In the genomic region with DNA sequence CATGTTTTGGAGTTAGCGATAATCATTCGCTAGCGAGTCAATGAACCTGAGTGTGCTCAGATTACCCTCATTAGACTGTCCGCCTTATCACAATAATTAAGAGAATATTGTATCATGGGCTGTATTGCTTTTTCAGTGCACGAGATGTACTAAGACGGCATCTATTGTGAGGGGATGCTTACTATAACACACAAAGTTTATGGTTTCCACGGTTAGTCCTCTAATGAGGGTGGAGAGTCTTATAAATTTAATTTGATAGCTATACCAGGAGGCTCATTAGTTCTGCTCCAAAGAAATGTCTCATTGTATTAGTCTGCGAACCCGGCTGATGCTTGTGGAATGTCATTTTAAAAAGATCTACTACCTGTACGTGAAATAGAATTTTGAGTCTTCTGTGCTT, we compare ENCODE assay signal across 24 mouse cellular contexts.
"Had no signal": no experiment of that assay in that cellular context is flagged by ENCODE, and none has a peak within 500 bp of the region (broad histone marks: within the 10 kb centered on the region; RNA-seq: fewer than 3 reads in every experiment).

No protein-coding gene starts in this region.

- H3K27ac ChIP-seq: gastrocnemius, adult 2 months; heart, embryonic 10.5 days; hindbrain, embryonic 10.5 days; hindbrain, embryonic 14.5 days; intestine, embryonic 15.5 days; layer of hippocampus, adult 2 months; limb, embryonic 13.5 days; limb, embryonic 15.5 days; liver, embryonic 12.5 days had no signal

- H3K4me2 ChIP-seq: heart, embryonic 12.5 days; hindbrain, embryonic 14.5 days; intestine, embryonic 15.5 days; limb, embryonic 13.5 days; limb, embryonic 15.5 days; liver, embryonic 12.5 days had no signal

- H3K4me3 ChIP-seq: gastrocnemius, adult 2 months; heart, embryonic 10.5 days; heart, embryonic 12.5 days; hindbrain, embryonic 10.5 days; intestine, embryonic 15.5 days; layer of hippocampus, adult 2 months; limb, embryonic 13.5 days; limb, embryonic 15.5 days; liver, embryonic 12.5 days had no signal

- H3K36me3 ChIP-seq: heart, embryonic 10.5 days; heart, embryonic 12.5 days; hindbrain, embryonic 10.5 days; intestine, embryonic 15.5 days; limb, embryonic 13.5 days; limb, embryonic 15.5 days; liver, embryonic 12.5 days had no signal

- H3K9me3 ChIP-seq: heart, embryonic 10.5 days; heart, embryonic 12.5 days; hindbrain, embryonic 10.5 days; intestine, embryonic 15.5 days; limb, embryonic 13.5 days; limb, embryonic 15.5 days; liver, embryonic 12.5 days had no signal

- H3K4me1 ChIP-seq: heart, embryonic 10.5 days; heart, embryonic 12.5 days; intestine, embryonic 15.5 days; limb, embryonic 13.5 days; limb, embryonic 15.5 days; liver, embryonic 12.5 days had no signal

- DNase-seq: gastrocnemius, adult 2 months; gastrocnemius, postnatal 10 days; gastrocnemius, postnatal 25 days; heart, adult 18-20 months; heart, postnatal 10 days; heart, postnatal 4 days; kidney, adult 18-20 months; kidney, adult 8-10 months; kidney, postnatal 10 days; kidney, postnatal 25 days; kidney, postnatal 4 days; left cerebral cortex, postnatal 4 days had no signal

- H3K27me3 ChIP-seq: heart, embryonic 12.5 days; intestine, embryonic 15.5 days; limb, embryonic 13.5 days; limb, embryonic 15.5 days; liver, embryonic 12.5 days had no signal

- ATAC-seq: hindbrain, embryonic 16.5 days; inflammation-experienced regulatory T-cells, adult 6 months; intestine, embryonic 15.5 days; intestine, postnatal 0 days; liver, embryonic 12.5 days had no signal

- H3K9ac ChIP-seq: heart, embryonic 12.5 days; hindbrain, embryonic 14.5 days; intestine, embryonic 15.5 days; limb, embryonic 13.5 days; limb, embryonic 15.5 days; liver, embryonic 12.5 days had no signal
